Mouse (Mus musculus) gastrocnemius, adult 18-20 months (tissue): ENCODE data around the gene Prickle4. TPM values are rescaled to one million over a fixed set of nuclear protein-coding genes. Genes with fewer than 3 reads are reported as not detected.

Experiments used
- DNase-seq: peaks from one replicate; pipeline ENCODE4 v3.0.0; 2021; ENCODE audit warnings: low spot score
- total RNA-seq, 2 experiments: library from RNA; stranded (reverse); gene quantifications; 2 replicates each; pipeline ENCODE4 v1.2.3; 2021

The Prickle4 gene
- total RNA-seq, 2 experiments from 2014 or later = 2.3 to 2.6 TPM

DNA sequence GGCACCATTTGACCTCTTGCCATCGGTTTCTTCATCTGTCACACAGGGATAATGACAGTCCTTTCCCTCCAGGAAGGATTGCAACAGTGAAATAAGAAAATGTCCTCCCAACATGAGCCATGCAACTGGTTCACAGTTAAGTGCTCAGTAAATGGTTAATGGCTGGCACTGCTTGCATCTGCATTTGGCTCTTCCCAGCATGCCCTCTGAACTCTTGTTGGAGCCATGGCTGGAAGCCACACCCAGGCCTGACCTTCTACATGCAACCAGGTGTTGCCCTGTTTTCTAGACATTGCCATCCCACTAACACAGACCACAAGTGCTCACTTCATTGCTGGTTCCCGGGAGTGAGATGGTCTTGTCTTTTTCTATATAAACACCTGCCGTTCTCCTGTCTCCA, 13.4 kb upstream of the Prickle4 start:
- no peak for DNase-seq

- DNase-seq = no peak
Observed at GRCm38 (mm10) chr17:47706196-47706595, 11.7 kb upstream of the Prickle4 start.

GRCm38 (mm10) chr17:47704692-47705091, 10.2 kb upstream of the Prickle4 start:
- no peak for DNase-seq

- DNase-seq = no peak
Observed at GRCm38 (mm10) chr17:47703556-47703955, 9.0 kb upstream of the Prickle4 start.

- no peak for DNase-seq
Observed at GRCm38 (mm10) chr17:47702548-47703345, 8.2 kb upstream of the Prickle4 start.

DNA sequence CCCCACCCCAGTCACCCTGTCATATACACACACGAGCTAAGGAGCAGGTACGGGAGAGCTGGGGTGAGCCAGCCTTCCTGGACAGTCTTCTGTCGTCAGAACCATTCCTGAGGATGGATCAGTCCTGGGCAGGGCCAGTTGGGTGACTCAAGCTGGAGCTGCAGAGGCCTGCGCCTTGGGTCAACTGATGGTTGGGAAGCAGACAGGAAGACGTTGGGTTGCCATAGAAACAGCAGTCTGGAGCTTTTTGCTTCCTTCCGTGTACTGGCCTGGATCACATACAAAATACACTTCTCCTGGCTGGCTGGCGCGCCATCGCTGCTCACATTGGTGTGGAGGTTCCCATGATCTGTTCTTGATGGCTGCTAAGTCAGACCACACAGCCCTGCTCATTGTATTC, 7.3 kb upstream of the Prickle4 start:
- DNase-seq = no peak

GRCm38 (mm10) chr17:47699055-47699454, 4.5 kb upstream of the Prickle4 start:
- no peak for DNase-seq

DNA sequence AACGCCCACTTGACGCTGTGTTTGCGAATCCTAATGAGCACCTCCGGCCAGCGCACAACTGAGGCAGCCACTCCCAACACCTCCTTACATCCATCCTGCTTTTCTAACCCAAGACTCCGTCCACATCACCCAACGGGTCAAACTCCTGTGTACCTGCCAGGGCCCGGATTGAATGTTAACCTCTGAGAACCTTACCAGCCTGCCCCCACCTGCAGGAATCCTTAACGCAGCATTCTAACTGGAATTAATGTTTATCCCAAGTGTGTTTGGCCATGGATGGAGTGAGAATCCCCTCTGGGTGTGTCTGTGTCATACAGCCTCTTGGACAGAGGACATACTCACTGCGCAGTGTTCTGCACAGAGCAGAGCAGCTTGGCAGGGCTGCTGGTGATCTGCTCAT, 3.6 kb upstream of the Prickle4 start:
- no peak for DNase-seq

GRCm38 (mm10) chr17:47695337-47695710, 788 bp upstream of the Prickle4 start:
- no peak for DNase-seq

DNA sequence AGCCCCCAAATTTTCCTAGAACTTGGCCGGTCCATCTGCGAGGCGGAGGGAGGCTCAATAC, 264 bp downstream of the Prickle4 start, which contains the start of gene Gm21981:
Gene Gm21981, minus strand, starts transcription at position 14 of the 61 bp plus-strand sequence.
- DNase-seq = no peak

- peak; percentile 53 for DNase-seq
Observed at GRCm38 (mm10) chr17:47693671-47694441, 680 bp downstream of the Prickle4 start.

DNA sequence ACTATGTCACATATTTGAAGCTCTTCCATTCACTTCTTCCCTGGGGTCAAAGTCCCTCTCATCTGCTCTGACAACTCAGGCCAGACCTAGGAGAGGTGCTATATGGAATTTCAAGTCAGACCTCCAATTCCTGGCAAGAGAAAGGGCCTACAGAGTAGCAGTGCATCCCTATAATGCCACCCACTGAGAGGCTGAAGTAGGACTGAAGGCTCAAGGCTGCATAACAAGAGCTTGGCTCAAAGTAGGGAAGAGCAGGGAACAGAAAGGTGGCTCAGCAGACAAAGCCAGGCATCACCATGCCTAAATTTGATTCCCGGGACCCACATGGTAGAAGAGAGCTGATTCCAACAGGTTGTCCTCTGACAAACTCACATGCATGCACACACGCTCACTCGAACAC, 2.9 kb downstream of the Prickle4 start:
- DNase-seq = no peak

- no peak for DNase-seq
Observed at GRCm38 (mm10) chr17:47689894-47690293, 4.6 kb downstream of the Prickle4 start.

- DNase-seq = peak; percentile 45
Observed at GRCm38 (mm10) chr17:47688608-47689575, 5.6 kb downstream of the Prickle4 start, which contains the start of gene Frs3. Gene Frs3, plus strand, starts transcription at chr17:47689030.

GRCm38 (mm10) chr17:47688344-47688607, 6.3 kb downstream of the Prickle4 start, which contains the start of gene Tomm6:
Gene Tomm6, minus strand, starts transcription at chr17:47688386.
- DNase-seq = no peak

- peak; percentile 96 for DNase-seq
Observed at GRCm38 (mm10) chr17:47687409-47688343, 6.9 kb downstream of the Prickle4 start.

GRCm38 (mm10) chr17:47682836-47683235, 11.7 kb downstream of the Prickle4 start:
- no peak for DNase-seq

DNA sequence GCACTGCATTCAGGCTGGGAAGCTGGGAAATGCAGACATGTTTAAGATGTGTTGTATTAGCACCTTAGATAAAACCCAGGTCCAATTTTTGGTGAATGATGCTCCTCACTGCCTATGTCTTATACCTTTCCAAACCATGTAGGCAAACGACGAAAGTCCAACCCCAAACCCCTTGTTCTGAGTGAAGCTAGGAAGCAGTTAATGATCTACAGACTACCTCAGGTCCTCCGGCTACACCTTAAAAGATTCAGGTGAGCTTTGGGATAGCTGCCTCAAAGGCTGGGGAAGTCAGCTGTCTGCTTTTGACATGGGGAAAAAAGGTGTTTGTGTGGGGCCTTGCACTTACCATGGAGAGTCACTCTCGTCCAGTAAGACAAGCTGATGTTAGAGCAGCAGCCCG, 15.8 kb downstream of the Prickle4 start:
- DNase-seq = no peak

- DNase-seq = no peak
Observed at GRCm38 (mm10) chr17:47678238-47678637, 16.3 kb downstream of the Prickle4 start.

GRCm38 (mm10) chr17:47676581-47676980, 18.0 kb downstream of the Prickle4 start:
- DNase-seq = peak; percentile 72
